Mouse (Mus musculus) kidney, postnatal 0 days (tissue): Measurements from ENCODE around the gene Tnfaip8l1. TPM values are rescaled to one million over a fixed set of nuclear protein-coding genes. Genes with fewer than 3 reads are reported as not detected.

Experiments used
- ATAC-seq: fragments of 200-750 bp; cut with Nextera tagmentation; replicated peaks from 2 replicates; pipeline ENCODE4 v1.8.0; 2017; ENCODE audit warnings: low read depth, moderate number of reproducible peaks, moderate TSS enrichment, moderate library complexity; ENCODE audit not compliant: low FRiP score
- DNase-seq: peaks from one replicate; pipeline ENCODE4 v3.0.0-alpha.2; 2016; ENCODE audit warnings: low spot score
- H3K27ac ChIP-seq: fragments of 300-500 bp; sonication (generic); 2 replicates; pipeline ENCODE4 v1.5.1; 2014; ENCODE audit warnings: mild to moderate bottlenecking
- H3K27me3 ChIP-seq: fragments of 300-500 bp; sonication (generic); 2 replicates; pipeline ENCODE4 v1.6.1; 2014; ENCODE audit warnings: low read length, mixed read lengths; ENCODE audit not compliant: insufficient read depth
- H3K36me3 ChIP-seq: fragments of 300-500 bp; sonication (generic); 2 replicates; pipeline ENCODE4 v1.6.1; 2014; ENCODE audit warnings: low read length, mixed read lengths; ENCODE audit not compliant: insufficient read depth
- H3K4me1 ChIP-seq: fragments of 300-500 bp; sonication (generic); replicated peaks from 2 replicates; pipeline ENCODE4 v1.6.1; 2014; ENCODE audit warnings: antibody characterized with exemption, low read length, mixed read lengths; ENCODE audit not compliant: insufficient read depth
- H3K4me2 ChIP-seq: fragments of 300-500 bp; sonication (generic); 2 replicates; pipeline ENCODE4 v1.6.1; 2014; ENCODE audit warnings: mild to moderate bottlenecking, low read length, moderate library complexity, mixed read lengths
- H3K4me3 ChIP-seq: fragments of 300-500 bp; sonication (generic); replicated peaks from 2 replicates; pipeline ENCODE4 v1.5.1; 2014; ENCODE audit warnings: low read depth, low read length
- H3K9ac ChIP-seq: fragments of 300-500 bp; sonication (generic); 2 replicates; pipeline ENCODE4 v1.6.1; 2014; ENCODE audit warnings: low read depth, low read length
- H3K9me3 ChIP-seq: fragments of 300-500 bp; sonication (generic); replicated peaks from 2 replicates; pipeline ENCODE4 v1.6.1; 2016; ENCODE audit warnings: low read length, inconsistent platforms, mixed read lengths
- CTCF ChIP-seq: IDR thresholded peaks from 2 replicates; pipeline ENCODE4 v1.5.1; 2016; ENCODE audit warnings: antibody characterized with exemption, low read depth, mild to moderate bottlenecking, moderate library complexity
- WGBS: fragments of 180-500 bp; shearing (Covaris S2); extraction: QIAGEN DNeasy Blood & Tissue Kit; methylation state at CpG from one replicate; pipeline ENCODE4 v1.1.7; 2014; 5-methylcytosine and 5-hydroxymethylcytosine counted together
- polyA plus RNA-seq: library from polyadenylated mRNA; unstranded; fragments of >200 nt; fragmentation: Nextera tagmentation; extraction: Ambion mirVana; gene quantifications from 2 replicates; pipeline ENCODE4 v1.2.1, GENCODE M21; 2015

Tnfaip8l1 gene
- polyA plus RNA-seq, 1 experiment from 2014 or later: 7.4 TPM

GRCm38 (mm10) chr17:56146131-56146530 lies 16.1 kb upstream of the Tnfaip8l1 start:
- H3K9me3 ChIP-seq: no peaks in the 10 kb centered on the region
- no peak overlapping the region for H3K4me2 ChIP-seq
- H3K36me3 ChIP-seq: no peaks in the 10 kb centered on the region
- H3K9ac ChIP-seq: no peak overlapping the region
- 19% methylated on average over 9 of the region's 9 CpGs for WGBS
- peaks cover 33% of the 10 kb centered on the region for H3K27me3 ChIP-seq
- H3K27ac ChIP-seq: no peak overlapping the region
- no peak for ATAC-seq
- H3K4me1 ChIP-seq: peaks cover 8% of the 10 kb centered on the region
- no peak overlapping the region for H3K4me3 ChIP-seq
- DNase-seq: no peak
- no peak for TF ChIP-seq CTCF

DNA sequence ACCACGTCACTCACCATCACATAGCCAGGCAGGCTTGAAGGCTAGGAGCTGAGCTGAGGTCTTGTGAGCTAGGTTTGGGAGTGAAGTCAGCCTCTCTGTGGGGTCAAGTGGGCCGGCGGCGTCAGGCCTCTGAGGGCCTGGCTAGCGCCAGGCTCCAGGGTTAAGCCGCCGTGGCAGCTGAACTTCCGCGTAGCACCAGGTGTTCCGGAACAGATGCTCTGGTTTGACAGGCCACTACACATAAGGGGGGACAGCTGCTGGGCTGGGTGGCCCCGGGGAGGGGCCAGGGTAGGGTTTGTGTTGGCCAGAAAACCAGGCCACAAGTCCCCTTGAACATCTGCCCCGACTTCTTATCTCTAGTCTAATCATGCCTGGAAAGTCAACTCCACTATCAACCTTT lies 14.9 kb upstream of the Tnfaip8l1 start:
- DNase-seq: no peak
- Histone ChIP-seq H3K27ac (no peak overlapping the region), H3K27me3 (peaks cover 28% of the 10 kb centered on the region), H3K4me3 (no peak overlapping the region), H3K4me2 (no peak overlapping the region), H3K9ac (no peak overlapping the region), H3K9me3 (no peaks in the 10 kb centered on the region), H3K36me3 (no peaks in the 10 kb centered on the region), H3K4me1 (no peaks in the 10 kb centered on the region)
- ATAC-seq: no peak
- TF ChIP-seq CTCF: no peak
- WGBS: 45% methylated on average over 12 of the region's 12 CpGs

GRCm38 (mm10) chr17:56148280-56148679 lies 14.0 kb upstream of the Tnfaip8l1 start:
- 23% methylated on average over 9 of the region's 9 CpGs for WGBS
- no peak for TF ChIP-seq CTCF
- peaks cover 28% of the 10 kb centered on the region for H3K27me3 ChIP-seq

DNA sequence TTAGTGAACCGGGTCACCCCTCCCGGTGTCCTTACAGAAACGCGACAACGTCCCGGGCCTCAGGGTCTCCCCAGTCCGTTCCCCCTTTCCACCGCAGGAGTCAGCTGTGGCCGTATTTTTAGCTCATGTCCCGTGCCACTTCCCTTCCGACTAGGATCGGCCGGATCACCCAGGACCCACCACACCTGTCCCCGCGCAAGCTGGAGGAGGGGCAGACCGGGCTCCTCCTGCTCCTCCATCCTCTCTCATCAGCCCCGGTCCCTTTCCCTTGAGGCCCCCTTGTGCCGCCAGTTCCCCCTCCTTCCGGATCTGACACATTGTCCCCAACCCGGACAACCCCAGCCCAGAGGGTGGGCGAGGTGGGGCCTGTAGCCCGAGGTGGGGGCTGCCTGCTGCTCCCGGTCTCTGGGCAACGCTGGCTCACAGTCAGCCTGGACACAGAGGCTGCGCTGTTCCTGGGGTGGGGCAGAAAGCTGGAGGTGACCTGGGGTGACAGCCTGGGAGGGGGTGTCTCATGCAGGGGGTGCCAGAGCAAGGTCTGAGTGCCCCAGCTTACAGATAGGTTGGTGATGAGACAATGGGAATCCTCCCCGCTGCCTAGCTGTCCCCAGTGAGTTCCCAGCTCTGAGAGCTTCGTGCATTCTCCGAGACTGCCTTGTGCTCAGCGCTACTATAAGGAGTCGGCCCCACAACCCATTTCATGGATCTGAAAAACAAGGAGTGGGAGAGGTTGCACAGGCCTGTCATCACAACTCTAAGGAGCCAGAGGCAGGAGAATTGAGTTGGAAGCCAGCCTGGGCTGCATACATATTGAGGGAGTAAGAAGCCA lies 13.3 kb upstream of the Tnfaip8l1 start:
- no peak for TF ChIP-seq CTCF
- ATAC-seq: no peak; the same call in 1 of the 2 replicates
- H3K4me1 ChIP-seq: no peaks in the 10 kb centered on the region
- WGBS: 2% methylated on average over 28 of the region's 30 CpGs
- H3K27me3 ChIP-seq: peaks cover 28% of the 10 kb centered on the region
- no peak overlapping the region for H3K27ac ChIP-seq
- no peaks in the 10 kb centered on the region for H3K36me3 ChIP-seq
- DNase-seq: no peak
- H3K4me2 ChIP-seq: peak overlapping the region; percentile 42
- H3K4me3 ChIP-seq: peak overlapping the region; percentile 7; the same call in 1 of the 2 replicates
- H3K9ac ChIP-seq: 0 out of 2 replicates have a peak overlapping the region, but pooled peaks have one; percentile 27
- H3K9me3 ChIP-seq: no peaks in the 10 kb centered on the region

More at GRCm38 (mm10) chr17:56148280-56148679, 14.0 kb upstream of the Tnfaip8l1 start:
- no peak for DNase-seq
- 0 out of 2 replicates have a peak overlapping the region, but pooled peaks have one; percentile 7 for H3K4me3 ChIP-seq
- no peaks in the 10 kb centered on the region for H3K4me1 ChIP-seq
- H3K9me3 ChIP-seq: no peaks in the 10 kb centered on the region
- H3K27ac ChIP-seq: no peak overlapping the region
- no peak for ATAC-seq
- H3K9ac ChIP-seq: 0 out of 2 replicates have a peak overlapping the region, but pooled peaks have one; percentile 27
- H3K36me3 ChIP-seq: no peaks in the 10 kb centered on the region
- H3K4me2 ChIP-seq: peak overlapping the region; percentile 42

DNA sequence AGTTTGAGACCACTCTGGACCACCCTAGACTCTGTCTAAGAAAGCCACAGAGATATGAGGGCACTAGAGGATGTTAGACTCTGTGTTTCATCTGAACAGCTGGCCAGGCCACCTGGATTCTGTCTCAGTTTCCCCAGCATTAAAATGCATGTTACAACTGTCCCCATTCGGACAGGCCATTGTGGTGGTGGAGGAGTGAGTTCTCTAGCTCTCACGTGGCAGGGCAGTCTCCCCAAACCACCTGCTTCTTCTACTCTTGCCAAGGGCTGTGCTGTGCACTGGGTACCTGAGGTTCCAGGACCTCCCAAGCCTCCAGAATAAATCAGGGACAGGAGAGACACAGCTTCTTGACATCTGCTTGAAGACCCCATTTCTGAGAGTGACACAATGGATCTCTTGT lies 12.4 kb upstream of the Tnfaip8l1 start:
- DNase-seq (no peak), ATAC-seq (no peak)
- Histone ChIP-seq H3K36me3 (no peaks in the 10 kb centered on the region), H3K27ac (no peak overlapping the region), H3K4me2 (no peak overlapping the region), H3K4me3 (no peak overlapping the region), H3K9ac (no peak overlapping the region), H3K27me3 (peaks cover 27% of the 10 kb centered on the region), H3K9me3 (no peaks in the 10 kb centered on the region), H3K4me1 (no peaks in the 10 kb centered on the region)
- TF ChIP-seq CTCF: no peak
- 53% methylated on average over 2 of the region's 2 CpGs for WGBS

- no peak overlapping the region for H3K27ac ChIP-seq
- peaks cover 27% of the 10 kb centered on the region for H3K27me3 ChIP-seq
- DNase-seq (peak; percentile 59), ATAC-seq (peak; percentile 70)
- H3K9ac ChIP-seq: no peak overlapping the region
- H3K4me1 ChIP-seq: no peaks in the 10 kb centered on the region
- H3K4me3 ChIP-seq: no peak overlapping the region
- no peaks in the 10 kb centered on the region for H3K36me3 ChIP-seq
- H3K9me3 ChIP-seq: no peaks in the 10 kb centered on the region
- H3K4me2 ChIP-seq: no peak overlapping the region
- WGBS: 26% methylated on average over 9 of the region's 9 CpGs
- no peak for TF ChIP-seq CTCF
These were observed 8.6 kb upstream of the Tnfaip8l1 start for GRCm38 (mm10) chr17:56153643-56154042.
